Mouse (Mus musculus) intestine, embryonic 14.5 days (tissue): ENCODE measurements around the gene Slc39a1. TPM values are rescaled to one million over a fixed set of nuclear protein-coding genes. Genes with fewer than 3 reads are reported as not detected.

Experiments used
- ATAC-seq: fragments of 200-750 bp; cut with Nextera tagmentation; replicated peaks from 2 replicates; pipeline ENCODE4 v1.8.0; 2017; ENCODE audit warnings: low read depth, moderate number of reproducible peaks, moderate TSS enrichment, moderate library complexity; ENCODE audit not compliant: low FRiP score, low TSS enrichment
- DNase-seq: peaks from one replicate; pipeline ENCODE4 v3.0.0-alpha.2; 2018; ENCODE audit warnings: low spot score
- H3K27ac ChIP-seq: fragments of 300-500 bp; sonication (generic); 2 replicates; pipeline ENCODE4 v1.5.1; 2014; ENCODE audit warnings: low read depth, mild to moderate bottlenecking, control low read depth
- H3K27me3 ChIP-seq: fragments of 300-500 bp; sonication (generic); replicated peaks from 2 replicates; pipeline ENCODE4 v1.6.1; 2014; ENCODE audit warnings: low read length, control low read depth; ENCODE audit not compliant: control insufficient read depth, insufficient read depth
- H3K36me3 ChIP-seq: fragments of 300-500 bp; sonication (generic); 2 replicates; pipeline ENCODE4 v1.6.1; 2014; ENCODE audit warnings: low read length, control low read depth; ENCODE audit not compliant: control insufficient read depth, insufficient read depth
- H3K4me1 ChIP-seq: fragments of 300-500 bp; sonication (generic); replicated peaks from 2 replicates; pipeline ENCODE4 v1.6.1; 2014; ENCODE audit warnings: low read length, control low read depth, mixed read lengths; ENCODE audit not compliant: control insufficient read depth, insufficient read depth
- H3K4me2 ChIP-seq: fragments of 300-500 bp; sonication (generic); 2 replicates; pipeline ENCODE4 v1.6.1; 2014; ENCODE audit warnings: low read length
- H3K4me3 ChIP-seq: fragments of 300-500 bp; sonication (generic); 2 replicates; pipeline ENCODE4 v1.5.1; 2014; ENCODE audit warnings: low read depth, low read length, control low read depth, mixed read lengths
- H3K9ac ChIP-seq: fragments of 300-500 bp; sonication (generic); 2 replicates; pipeline ENCODE4 v1.6.1; 2014; ENCODE audit warnings: mild to moderate bottlenecking, low read length
- H3K9me3 ChIP-seq: fragments of 300-500 bp; sonication (generic); 2 replicates; pipeline ENCODE4 v1.6.1; 2016; ENCODE audit warnings: low read length, control low read depth; ENCODE audit not compliant: control insufficient read depth
- WGBS: fragments of 180-500 bp; shearing (Covaris S2); extraction: QIAGEN DNeasy Blood & Tissue Kit; methylation state at CpG from one replicate; pipeline ENCODE4 v1.1.7; 2014; 5-methylcytosine and 5-hydroxymethylcytosine counted together
- polyA plus RNA-seq: library from polyadenylated mRNA; unstranded; fragments of >200 nt; fragmentation: Nextera tagmentation; extraction: Ambion mirVana; gene quantifications from 2 replicates; pipeline ENCODE4 v1.2.1, GENCODE M21; 2014

Gene Slc39a1
- polyA plus RNA-seq, 1 experiment from 2014 or later, result 104 TPM

DNA sequence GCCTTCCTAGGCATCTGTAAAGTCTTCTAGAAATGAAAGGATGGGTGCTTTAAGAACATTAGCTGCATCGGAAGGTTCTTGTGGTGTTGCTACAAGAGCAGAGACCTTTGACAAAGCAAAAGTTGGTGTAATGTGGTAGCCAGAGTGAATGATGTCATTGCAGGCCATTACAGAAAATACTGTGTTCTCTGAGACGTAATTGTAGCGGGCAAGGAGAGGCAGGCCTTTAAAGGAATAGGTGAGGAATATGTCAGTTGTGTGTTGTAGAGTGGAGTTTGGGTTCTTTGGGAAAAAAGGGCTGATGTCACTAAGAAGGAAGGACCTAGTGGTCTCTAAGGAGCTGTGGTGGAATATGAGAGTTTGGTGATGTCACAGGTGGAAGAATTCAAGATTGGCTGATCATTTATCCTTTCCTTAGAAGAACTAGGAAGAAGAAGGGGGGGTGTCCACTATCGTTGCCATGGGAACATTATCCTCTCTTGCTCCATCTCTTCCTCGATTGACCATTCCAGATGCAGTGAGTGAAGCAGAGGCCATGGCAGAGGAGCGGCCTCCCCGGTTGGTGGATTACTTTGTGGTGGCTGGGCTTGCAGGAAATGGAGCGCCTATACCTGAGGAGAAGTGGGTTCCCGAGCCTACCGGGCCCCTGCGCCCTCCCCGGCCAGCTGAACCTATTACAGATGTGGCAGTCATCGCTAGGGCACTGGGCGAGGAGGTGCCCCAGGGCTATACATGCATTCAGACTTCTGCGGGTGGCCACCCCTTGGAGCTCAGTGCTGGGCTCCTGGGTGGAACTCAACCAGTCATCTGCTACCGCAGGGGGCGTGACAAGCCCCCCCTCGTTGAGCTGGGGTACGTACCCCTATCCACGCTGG lies 19.2 kb downstream of the Slc39a1 start:
- peak overlapping the region; percentile 78; the same call in 1 of the 2 replicates for H3K4me3 ChIP-seq
- peak overlapping the region; percentile 97; the same call in 1 of the 2 replicates for H3K27ac ChIP-seq
- WGBS, result 94% methylated on average over 20 of the region's 20 CpGs

DNA sequence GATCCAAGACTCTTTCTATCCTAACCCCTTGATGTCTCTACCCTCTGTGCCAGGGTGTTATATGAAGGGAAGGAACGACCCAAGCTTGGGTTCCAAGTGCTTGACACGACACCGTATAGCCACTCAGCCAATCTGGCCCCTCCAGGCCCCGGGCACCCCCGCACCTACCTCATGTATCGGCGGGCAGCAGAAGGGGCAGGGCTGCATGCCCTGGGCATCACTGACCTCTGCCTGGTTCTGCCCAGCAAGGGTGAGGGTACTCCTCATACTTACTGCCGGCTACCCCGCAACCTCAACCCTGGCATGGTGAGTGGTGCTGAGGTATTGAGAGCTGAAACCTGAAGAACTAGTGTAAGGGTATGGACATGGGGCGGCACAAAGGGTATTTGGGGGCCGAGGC lies 20.2 kb downstream of the Slc39a1 start:
- no peak for DNase-seq
- Histone ChIP-seq H3K27ac (no peak overlapping the region), H3K36me3 (peaks cover 31% of the 10 kb centered on the region), H3K4me1 (peaks cover 10% of the 10 kb centered on the region), H3K27me3 (no peaks in the 10 kb centered on the region), H3K4me3 (no peak overlapping the region), H3K9me3 (no peaks in the 10 kb centered on the region), H3K4me2 (no peak overlapping the region), H3K9ac (no peak overlapping the region)
- no peak for ATAC-seq
- 90% methylated on average over 11 of the region's 11 CpGs for WGBS

More for the DNA sequence above, 19.2 kb downstream of the Slc39a1 start:
- Histone ChIP-seq H3K36me3 (peaks cover 38% of the 10 kb centered on the region), H3K9ac (0 out of 2 replicates have a peak overlapping the region, but pooled peaks have one; percentile 10), H3K27me3 (no peaks in the 10 kb centered on the region), H3K9me3 (no peaks in the 10 kb centered on the region), H3K4me2 (no peak overlapping the region; the same call in 1 of the 2 replicates), H3K4me1 (peaks cover 10% of the 10 kb centered on the region)
- ATAC-seq, result no peak
- no peak for DNase-seq

DNA sequence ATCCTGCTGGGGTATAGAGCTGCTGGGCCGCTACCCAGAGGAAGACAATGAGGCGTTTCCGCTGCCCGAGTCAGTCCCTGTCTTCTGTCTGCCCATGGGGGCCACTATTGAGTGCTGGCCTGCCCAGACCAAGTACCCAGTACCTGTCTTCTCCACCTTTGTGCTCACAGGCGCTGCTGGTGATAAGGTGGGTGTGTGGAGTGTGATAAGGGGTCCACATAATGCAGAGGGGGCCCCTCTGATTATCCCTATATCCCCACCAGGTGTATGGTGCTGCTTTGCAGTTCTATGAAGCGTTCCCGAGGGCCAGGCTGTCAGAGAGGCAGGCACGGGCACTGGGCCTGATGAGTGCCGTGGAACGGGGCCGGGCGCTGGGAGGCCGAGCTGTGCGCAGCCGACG lies 21.0 kb downstream of the Slc39a1 start:
- no peak overlapping the region for H3K9ac ChIP-seq
- H3K27me3 ChIP-seq, result no peaks in the 10 kb centered on the region
- peaks cover 10% of the 10 kb centered on the region for H3K4me1 ChIP-seq
- no peak for ATAC-seq
- H3K4me3 ChIP-seq, result no peak overlapping the region
- 87% methylated on average over 16 of the region's 16 CpGs for WGBS
- H3K27ac ChIP-seq, result no peak overlapping the region
- H3K36me3 ChIP-seq, result peaks cover 30% of the 10 kb centered on the region
- DNase-seq, result no peak
- no peak overlapping the region for H3K4me2 ChIP-seq
- no peaks in the 10 kb centered on the region for H3K9me3 ChIP-seq

DNA sequence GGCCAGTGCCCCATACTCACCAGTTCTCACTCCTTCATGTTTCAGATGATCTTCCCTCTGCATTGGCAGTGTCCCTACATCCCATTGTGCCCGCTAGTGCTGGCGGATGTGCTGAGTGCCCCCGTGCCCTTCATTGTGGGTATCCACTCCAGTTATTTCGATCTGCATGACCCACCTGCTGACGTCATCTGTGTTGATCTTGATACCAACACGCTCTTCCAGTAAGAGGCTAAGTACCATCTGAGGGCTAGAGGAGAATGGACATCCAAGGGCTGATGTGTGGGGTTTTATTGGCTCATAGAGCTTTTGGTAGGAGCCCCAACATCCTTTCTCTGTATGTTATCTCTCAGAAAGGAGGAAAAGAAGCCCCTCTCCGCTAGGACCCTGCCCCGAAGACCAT lies 22.8 kb downstream of the Slc39a1 start:
- H3K9ac ChIP-seq, result no peak overlapping the region
- H3K4me1 ChIP-seq, result peaks cover 10% of the 10 kb centered on the region
- ATAC-seq, result no peak
- no peak for DNase-seq
- H3K36me3 ChIP-seq, result peaks cover 42% of the 10 kb centered on the region
- WGBS, result 95% methylated on average over 8 of the region's 8 CpGs
- no peak overlapping the region for H3K4me2 ChIP-seq
- no peaks in the 10 kb centered on the region for H3K9me3 ChIP-seq
- no peaks in the 10 kb centered on the region for H3K27me3 ChIP-seq
- no peak overlapping the region for H3K27ac ChIP-seq
- H3K4me3 ChIP-seq, result no peak overlapping the region

- no peak for ATAC-seq
- H3K27ac ChIP-seq, result no peak overlapping the region
- WGBS, result 60% methylated on average over 9 of the region's 9 CpGs
- no peaks in the 10 kb centered on the region for H3K27me3 ChIP-seq
- no peak overlapping the region for H3K9ac ChIP-seq
- no peak overlapping the region for H3K4me3 ChIP-seq
- peaks cover 49% of the 10 kb centered on the region for H3K36me3 ChIP-seq
- no peaks in the 10 kb centered on the region; the same call in 1 of the 2 replicates for H3K4me1 ChIP-seq
- H3K4me2 ChIP-seq, result no peak overlapping the region
- H3K9me3 ChIP-seq, result no peaks in the 10 kb centered on the region
- no peak for DNase-seq
Measured at GRCm38 (mm10) chr3:90272170-90272569, 24.2 kb downstream of the Slc39a1 start.

GRCm38 (mm10) chr3:90273855-90274254 lies 25.9 kb downstream of the Slc39a1 start:
- no peaks in the 10 kb centered on the region for H3K9me3 ChIP-seq
- no peak overlapping the region for H3K27ac ChIP-seq
- no peak overlapping the region for H3K4me2 ChIP-seq
- H3K27me3 ChIP-seq, result no peaks in the 10 kb centered on the region
- ATAC-seq (no peak), DNase-seq (no peak)
- no peak overlapping the region for H3K9ac ChIP-seq
- H3K36me3 ChIP-seq, result peaks cover 60% of the 10 kb centered on the region
- no peaks in the 10 kb centered on the region; the same call in 1 of the 2 replicates for H3K4me1 ChIP-seq
- H3K4me3 ChIP-seq, result no peak overlapping the region
- 95% methylated on average over 22 of the region's 22 CpGs for WGBS

GRCm38 (mm10) chr3:90275286-90275685 lies 27.3 kb downstream of the Slc39a1 start:
- Histone ChIP-seq H3K4me3 (no peak overlapping the region), H3K27ac (no peak overlapping the region), H3K9ac (no peak overlapping the region), H3K4me1 (no peaks in the 10 kb centered on the region; the same call in 1 of the 2 replicates), H3K36me3 (peaks cover 66% of the 10 kb centered on the region), H3K9me3 (no peaks in the 10 kb centered on the region), H3K4me2 (no peak overlapping the region), H3K27me3 (no peaks in the 10 kb centered on the region)
- no peak for ATAC-seq
- no peak for DNase-seq
- 93% methylated on average over 11 of the region's 11 CpGs for WGBS

DNA sequence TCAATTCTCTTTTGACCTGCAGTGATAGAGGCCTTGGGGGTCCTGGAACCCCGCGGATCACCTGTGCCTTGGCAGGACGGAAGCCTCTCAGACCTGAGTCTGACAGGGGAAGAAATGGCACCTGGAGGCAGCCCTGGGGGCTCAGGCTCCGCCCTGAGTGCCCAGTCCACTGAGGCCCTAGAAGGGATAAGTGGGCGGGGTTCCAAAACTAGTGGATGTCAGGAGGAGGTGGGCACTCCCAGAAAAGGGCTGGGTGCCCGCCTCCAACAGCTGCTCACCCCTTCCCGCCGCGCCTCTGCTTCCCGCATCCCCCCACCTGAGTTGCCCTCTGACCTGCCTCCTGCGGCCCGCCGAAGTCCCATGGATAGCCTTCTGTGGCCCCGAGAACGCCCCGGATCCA lies 28.9 kb downstream of the Slc39a1 start:
- H3K4me3 ChIP-seq, result no peak overlapping the region
- no peaks in the 10 kb centered on the region for H3K9me3 ChIP-seq
- no peak overlapping the region for H3K9ac ChIP-seq
- no peaks in the 10 kb centered on the region for H3K4me1 ChIP-seq
- no peak for DNase-seq
- H3K36me3 ChIP-seq, result peaks cover 62% of the 10 kb centered on the region
- no peak overlapping the region for H3K27ac ChIP-seq
- WGBS, result 44% methylated on average over 15 of the region's 16 CpGs
- ATAC-seq, result no peak
- H3K4me2 ChIP-seq, result no peak overlapping the region
- H3K27me3 ChIP-seq, result no peaks in the 10 kb centered on the region

DNA sequence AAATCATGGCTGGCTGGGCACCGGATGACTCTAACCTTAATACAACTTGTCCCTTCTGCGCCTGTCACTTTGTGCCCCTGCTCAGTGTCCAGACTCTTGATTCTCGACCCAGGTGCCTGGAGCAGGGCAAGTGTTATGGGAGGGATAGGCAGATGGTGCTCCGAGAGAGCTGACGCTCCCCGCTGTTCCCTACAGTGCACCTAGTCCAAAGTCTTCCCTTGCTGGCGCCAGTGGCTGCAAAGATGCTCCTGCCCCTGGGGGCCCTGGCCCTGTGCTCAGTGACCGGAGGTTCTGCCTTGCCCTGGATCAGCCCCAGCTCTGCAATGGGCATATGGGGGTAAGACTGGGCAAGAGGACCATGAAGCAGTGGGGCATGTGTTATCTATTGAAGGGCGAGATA lies 29.8 kb downstream of the Slc39a1 start:
- no peak for ATAC-seq
- WGBS, result 89% methylated on average over 9 of the region's 9 CpGs

More for the DNA sequence above, 29.8 kb downstream of the Slc39a1 start:
- no peak for DNase-seq
- peaks cover 61% of the 10 kb centered on the region for H3K36me3 ChIP-seq
- H3K4me1 ChIP-seq, result no peaks in the 10 kb centered on the region
- no peaks in the 10 kb centered on the region for H3K9me3 ChIP-seq
- no peaks in the 10 kb centered on the region for H3K27me3 ChIP-seq
- no peak overlapping the region for H3K4me2 ChIP-seq
- H3K27ac ChIP-seq, result no peak overlapping the region
- no peak overlapping the region for H3K4me3 ChIP-seq
- H3K9ac ChIP-seq, result no peak overlapping the region
